Mouse (Mus musculus): ENCODE data around the gene Inppl1. TPM values are rescaled to one million over a fixed set of nuclear protein-coding genes. Genes with fewer than 3 reads are reported as not detected.

The Inppl1 gene
- polyA plus RNA-seq, 1 experiment from 2014 or later, result 44.8 TPM

GRCm38 (mm10) chr7:101857094-101857493 is 19.1 kb upstream of the Inppl1 start, which contains the start of gene Folr2:
TSS of gene Folr2 (minus strand) at chr7:101857194.
- Histone ChIP-seq H3K4me1 (ENCODE audit: control insufficient read depth, insufficient read depth, low read length) (no peaks in the 10 kb centered on the region), H3K4me2 (ENCODE audit: low read depth, severe bottlenecking) (no peak within 1 kb of the TSS), H3K36me3 (ENCODE audit: control insufficient read depth, insufficient read depth, low read length) (no peaks in the 10 kb centered on the region), H3K27me3 (ENCODE audit: control insufficient read depth, insufficient read depth, low read length) (no peaks in the 10 kb centered on the region), H3K4me3 (ENCODE audit: low read depth, low read length) (no peak within 1 kb of the TSS), H3K9me3 (ENCODE audit: control insufficient read depth, low read length) (no peaks in the 10 kb centered on the region), H3K9ac (ENCODE audit: low read length) (no peak within 1 kb of the TSS), H3K27ac (replicated peaks; ENCODE audit: low read depth, low read length) (no peak within 1 kb of the TSS)
- 93% methylated on average over 4 of the region's 4 CpGs for WGBS
- no peak for ATAC-seq (ENCODE audit: insufficient number of reproducible peaks, low FRiP score, low TSS enrichment, low read depth)
- no peak for DNase-seq (ENCODE audit: low spot score)

- no peaks in the 10 kb centered on the region for H3K4me1 ChIP-seq (ENCODE audit: control insufficient read depth, insufficient read depth, low read length)
- H3K4me3 ChIP-seq (ENCODE audit: low read depth, low read length), result no peak overlapping the region
- H3K27ac ChIP-seq (replicated peaks; ENCODE audit: low read depth, low read length), result no peak overlapping the region
- H3K27me3 ChIP-seq (ENCODE audit: control insufficient read depth, insufficient read depth, low read length), result no peaks in the 10 kb centered on the region
- H3K9ac ChIP-seq (ENCODE audit: low read length), result no peak overlapping the region
- no peak overlapping the region for H3K4me2 ChIP-seq (ENCODE audit: low read depth, severe bottlenecking)
- DNase-seq (ENCODE audit: low spot score) (no peak), ATAC-seq (ENCODE audit: insufficient number of reproducible peaks, low FRiP score, low TSS enrichment, low read depth) (no peak)
- WGBS, result 83% methylated on average over 2 of the region's 2 CpGs
- H3K9me3 ChIP-seq (ENCODE audit: control insufficient read depth, low read length), result no peaks in the 10 kb centered on the region
- no peaks in the 10 kb centered on the region for H3K36me3 ChIP-seq (ENCODE audit: control insufficient read depth, insufficient read depth, low read length)
Measured at GRCm38 (mm10) chr7:101853816-101854215, 15.8 kb upstream of the Inppl1 start.

- no peaks in the 10 kb centered on the region for H3K27me3 ChIP-seq (ENCODE audit: control insufficient read depth, insufficient read depth, low read length)
- ATAC-seq (ENCODE audit: insufficient number of reproducible peaks, low FRiP score, low TSS enrichment, low read depth) (no peak), DNase-seq (ENCODE audit: low spot score) (no peak)
- 86% methylated on average over 6 of the region's 6 CpGs for WGBS
- no peak overlapping the region for H3K27ac ChIP-seq (replicated peaks; ENCODE audit: low read depth, low read length)
- H3K36me3 ChIP-seq (ENCODE audit: control insufficient read depth, insufficient read depth, low read length), result no peaks in the 10 kb centered on the region
- no peak overlapping the region for H3K9ac ChIP-seq (ENCODE audit: low read length)
- no peak overlapping the region for H3K4me3 ChIP-seq (ENCODE audit: low read depth, low read length)
- H3K9me3 ChIP-seq (ENCODE audit: control insufficient read depth, low read length), result no peaks in the 10 kb centered on the region
- no peak overlapping the region for H3K4me2 ChIP-seq (ENCODE audit: low read depth, severe bottlenecking)
- no peaks in the 10 kb centered on the region for H3K4me1 ChIP-seq (ENCODE audit: control insufficient read depth, insufficient read depth, low read length)
Measured at GRCm38 (mm10) chr7:101852846-101853245, 14.8 kb upstream of the Inppl1 start.

GRCm38 (mm10) chr7:101851689-101852088 is 13.7 kb upstream of the Inppl1 start:
- no peak for ATAC-seq (ENCODE audit: insufficient number of reproducible peaks, low FRiP score, low TSS enrichment, low read depth)
- Histone ChIP-seq H3K27ac (replicated peaks; ENCODE audit: low read depth, low read length) (no peak overlapping the region), H3K4me1 (ENCODE audit: control insufficient read depth, insufficient read depth, low read length) (no peaks in the 10 kb centered on the region), H3K36me3 (ENCODE audit: control insufficient read depth, insufficient read depth, low read length) (no peaks in the 10 kb centered on the region), H3K27me3 (ENCODE audit: control insufficient read depth, insufficient read depth, low read length) (no peaks in the 10 kb centered on the region), H3K4me2 (ENCODE audit: low read depth, severe bottlenecking) (no peak overlapping the region), H3K4me3 (ENCODE audit: low read depth, low read length) (no peak overlapping the region), H3K9ac (ENCODE audit: low read length) (no peak overlapping the region), H3K9me3 (ENCODE audit: control insufficient read depth, low read length) (no peaks in the 10 kb centered on the region)
- WGBS, result 87% methylated on average over 6 of the region's 6 CpGs
- no peak for DNase-seq (ENCODE audit: low spot score)

GRCm38 (mm10) chr7:101847934-101848333 is 9.9 kb upstream of the Inppl1 start:
- Histone ChIP-seq H3K27me3 (ENCODE audit: control insufficient read depth, insufficient read depth, low read length) (no peaks in the 10 kb centered on the region), H3K36me3 (ENCODE audit: control insufficient read depth, insufficient read depth, low read length) (no peaks in the 10 kb centered on the region), H3K4me2 (ENCODE audit: low read depth, severe bottlenecking) (no peak overlapping the region), H3K9ac (ENCODE audit: low read length) (no peak overlapping the region), H3K27ac (replicated peaks; ENCODE audit: low read depth, low read length) (no peak overlapping the region), H3K4me3 (ENCODE audit: low read depth, low read length) (no peak overlapping the region), H3K4me1 (ENCODE audit: control insufficient read depth, insufficient read depth, low read length) (no peaks in the 10 kb centered on the region), H3K9me3 (ENCODE audit: control insufficient read depth, low read length) (no peaks in the 10 kb centered on the region)
- WGBS, result 92% methylated on average over 1 of the region's 1 CpGs
- no peak for ATAC-seq (ENCODE audit: insufficient number of reproducible peaks, low FRiP score, low TSS enrichment, low read depth)
- DNase-seq (ENCODE audit: low spot score), result no peak

GRCm38 (mm10) chr7:101844186-101844585 is 6.2 kb upstream of the Inppl1 start:
- Histone ChIP-seq H3K36me3 (ENCODE audit: control insufficient read depth, insufficient read depth, low read length) (no peaks in the 10 kb centered on the region), H3K27ac (replicated peaks; ENCODE audit: low read depth, low read length) (no peak overlapping the region), H3K9ac (ENCODE audit: low read length) (no peak overlapping the region), H3K9me3 (ENCODE audit: control insufficient read depth, low read length) (no peaks in the 10 kb centered on the region), H3K4me1 (ENCODE audit: control insufficient read depth, insufficient read depth, low read length) (no peaks in the 10 kb centered on the region), H3K27me3 (ENCODE audit: control insufficient read depth, insufficient read depth, low read length) (no peaks in the 10 kb centered on the region), H3K4me2 (ENCODE audit: low read depth, severe bottlenecking) (no peak overlapping the region), H3K4me3 (ENCODE audit: low read depth, low read length) (no peak overlapping the region)
- no peak for ATAC-seq (ENCODE audit: insufficient number of reproducible peaks, low FRiP score, low TSS enrichment, low read depth)
- WGBS, result 71% methylated on average over 6 of the region's 6 CpGs
- DNase-seq (ENCODE audit: low spot score), result no peak

GRCm38 (mm10) chr7:101837154-101837605 is 849 bp downstream of the Inppl1 start:
- Histone ChIP-seq H3K27me3 (ENCODE audit: control insufficient read depth, insufficient read depth, low read length) (no peaks in the 10 kb centered on the region), H3K9me3 (ENCODE audit: control insufficient read depth, low read length) (no peaks in the 10 kb centered on the region), H3K4me1 (ENCODE audit: control insufficient read depth, insufficient read depth, low read length) (peaks cover 11% of the 10 kb centered on the region), H3K9ac (ENCODE audit: low read length) (peak overlapping the region; percentile 97), H3K4me2 (ENCODE audit: low read depth, severe bottlenecking) (peak overlapping the region; percentile 49), H3K36me3 (ENCODE audit: control insufficient read depth, insufficient read depth, low read length) (peaks cover 2% of the 10 kb centered on the region), H3K4me3 (ENCODE audit: low read depth, low read length) (peak overlapping the region; percentile 91), H3K27ac (replicated peaks; ENCODE audit: low read depth, low read length) (peak overlapping the region; percentile 93)
- DNase-seq (ENCODE audit: low spot score), result no peak
- ATAC-seq (ENCODE audit: insufficient number of reproducible peaks, low FRiP score, low TSS enrichment, low read depth), result 0 out of 2 replicates have a peak, but pooled peaks have one; percentile 0
- WGBS, result under 1% methylated on average over 20 of the region's 20 CpGs

- DNase-seq (ENCODE audit: low spot score) (peak; percentile 84), ATAC-seq (ENCODE audit: insufficient number of reproducible peaks, low FRiP score, low TSS enrichment, low read depth) (peak; percentile 63; the same call in 1 of the 2 replicates)
- WGBS, result under 1% methylated on average over 63 of the region's 63 CpGs
- peak overlapping the region; percentile 91 for H3K4me3 ChIP-seq (ENCODE audit: low read depth, low read length)
- H3K27ac ChIP-seq (replicated peaks; ENCODE audit: low read depth, low read length), result peak overlapping the region; percentile 93
- peaks cover 8% of the 10 kb centered on the region for H3K36me3 ChIP-seq (ENCODE audit: control insufficient read depth, insufficient read depth, low read length)
- peaks cover 11% of the 10 kb centered on the region for H3K4me1 ChIP-seq (ENCODE audit: control insufficient read depth, insufficient read depth, low read length)
- peak overlapping the region; percentile 49 for H3K4me2 ChIP-seq (ENCODE audit: low read depth, severe bottlenecking)
- no peaks in the 10 kb centered on the region for H3K9me3 ChIP-seq (ENCODE audit: control insufficient read depth, low read length)
- H3K9ac ChIP-seq (ENCODE audit: low read length), result peak overlapping the region; percentile 97
- H3K27me3 ChIP-seq (ENCODE audit: control insufficient read depth, insufficient read depth, low read length), result no peaks in the 10 kb centered on the region
Measured at GRCm38 (mm10) chr7:101836271-101837153, 1.5 kb downstream of the Inppl1 start.
